Mouse (Mus musculus) intestine, embryonic 14.5 days (tissue): ENCODE results near the gene Prr14. TPM values are rescaled to one million over a fixed set of nuclear protein-coding genes. Genes with fewer than 3 reads are reported as not detected.
"Not testable (repeated sequence)": the region's sequence is repeated elsewhere in the genome, so short reads cannot be mapped to it uniquely, and the experiment has no call there.

Experiments used
- ATAC-seq: fragments of 200-750 bp; cut with Nextera tagmentation; replicated peaks from 2 replicates; pipeline ENCODE4 v1.8.0; 2017; ENCODE audit warnings: low read depth, moderate number of reproducible peaks, moderate TSS enrichment, moderate library complexity; ENCODE audit not compliant: low FRiP score, low TSS enrichment
- DNase-seq: peaks from one replicate; pipeline ENCODE4 v3.0.0-alpha.2; 2018; ENCODE audit warnings: low spot score
- H3K27ac ChIP-seq: fragments of 300-500 bp; sonication (generic); 2 replicates; pipeline ENCODE4 v1.5.1; 2014; ENCODE audit warnings: low read depth, mild to moderate bottlenecking, control low read depth
- H3K27me3 ChIP-seq: fragments of 300-500 bp; sonication (generic); replicated peaks from 2 replicates; pipeline ENCODE4 v1.6.1; 2014; ENCODE audit warnings: low read length, control low read depth; ENCODE audit not compliant: control insufficient read depth, insufficient read depth
- H3K36me3 ChIP-seq: fragments of 300-500 bp; sonication (generic); 2 replicates; pipeline ENCODE4 v1.6.1; 2014; ENCODE audit warnings: low read length, control low read depth; ENCODE audit not compliant: control insufficient read depth, insufficient read depth
- H3K4me1 ChIP-seq: fragments of 300-500 bp; sonication (generic); replicated peaks from 2 replicates; pipeline ENCODE4 v1.6.1; 2014; ENCODE audit warnings: low read length, control low read depth, mixed read lengths; ENCODE audit not compliant: control insufficient read depth, insufficient read depth
- H3K4me2 ChIP-seq: fragments of 300-500 bp; sonication (generic); 2 replicates; pipeline ENCODE4 v1.6.1; 2014; ENCODE audit warnings: low read length
- H3K4me3 ChIP-seq: fragments of 300-500 bp; sonication (generic); 2 replicates; pipeline ENCODE4 v1.5.1; 2014; ENCODE audit warnings: low read depth, low read length, control low read depth, mixed read lengths
- H3K9ac ChIP-seq: fragments of 300-500 bp; sonication (generic); 2 replicates; pipeline ENCODE4 v1.6.1; 2014; ENCODE audit warnings: mild to moderate bottlenecking, low read length
- H3K9me3 ChIP-seq: fragments of 300-500 bp; sonication (generic); 2 replicates; pipeline ENCODE4 v1.6.1; 2016; ENCODE audit warnings: low read length, control low read depth; ENCODE audit not compliant: control insufficient read depth
- WGBS: fragments of 180-500 bp; shearing (Covaris S2); extraction: QIAGEN DNeasy Blood & Tissue Kit; methylation state at CpG from one replicate; pipeline ENCODE4 v1.1.7; 2014; 5-methylcytosine and 5-hydroxymethylcytosine counted together
- polyA plus RNA-seq: library from polyadenylated mRNA; unstranded; fragments of >200 nt; fragmentation: Nextera tagmentation; extraction: Ambion mirVana; gene quantifications from 2 replicates; pipeline ENCODE4 v1.2.1, GENCODE M21; 2014

The Prr14 gene
- polyA plus RNA-seq, result 43.4 and 45.6 TPM in 2 replicates

DNA sequence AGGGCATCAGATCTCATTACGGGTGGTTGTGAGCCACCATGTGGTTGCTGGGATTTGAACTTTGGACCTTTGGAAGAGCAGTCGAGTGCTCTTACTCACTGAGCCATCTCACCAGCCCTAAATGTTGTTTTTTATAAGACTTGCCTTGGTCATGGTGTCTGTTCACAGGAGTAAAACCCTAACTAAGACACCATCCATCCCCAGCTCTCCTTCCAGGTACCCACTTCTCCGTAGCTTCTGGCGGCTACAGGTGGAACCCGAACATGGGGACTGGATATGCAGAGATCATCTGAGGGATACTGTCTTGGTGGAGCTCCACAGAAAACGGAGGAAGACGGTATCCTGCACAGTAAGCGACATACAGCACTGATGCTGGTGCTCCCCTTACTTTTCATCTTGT, at the start of gene Prr14:
Gene Prr14, plus strand, starts transcription at position 301 of the 400 bp plus-strand sequence.
- ATAC-seq, H3K4me3 ChIP-seq, H3K4me2 ChIP-seq, DNase-seq, H3K4me1 ChIP-seq, H3K27me3 ChIP-seq, H3K9me3 ChIP-seq, H3K27ac ChIP-seq, H3K9ac ChIP-seq: not testable (repeated sequence)
- peaks cover 59% of the 10 kb centered on the region for H3K36me3 ChIP-seq
- 96% methylated on average over 8 of the region's 8 CpGs for whole genome bisulfite sequencing

DNA sequence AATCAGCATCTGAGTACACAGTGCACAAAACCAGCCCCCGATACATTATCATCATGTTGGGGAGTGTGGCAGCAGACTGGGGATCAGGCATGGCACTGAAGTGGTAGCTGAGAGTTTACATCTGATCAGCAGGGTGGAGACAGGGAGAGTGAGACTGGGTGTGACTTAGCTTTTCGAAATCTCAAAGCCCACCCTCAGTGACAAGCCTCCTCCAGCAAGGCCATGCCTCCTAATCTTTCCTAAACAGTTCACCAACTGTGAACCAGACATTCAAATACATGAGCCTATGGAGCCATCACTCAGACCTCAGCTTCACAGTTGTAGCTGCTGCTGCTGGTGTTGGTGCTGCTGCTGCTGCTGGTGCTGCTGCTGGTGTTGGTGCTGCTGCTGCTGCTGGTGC, 48.0 kb upstream of the Prr14 start:
- no peak for ATAC-seq
- no peaks in the 10 kb centered on the region for H3K36me3 ChIP-seq
- H3K27me3 ChIP-seq, result no peaks in the 10 kb centered on the region
- H3K9ac ChIP-seq, result no peak overlapping the region
- no peaks in the 10 kb centered on the region for H3K9me3 ChIP-seq
- no peak for DNase-seq
- no peak overlapping the region for H3K4me3 ChIP-seq
- WGBS, result 79% methylated on average over 2 of the region's 2 CpGs
- no peaks in the 10 kb centered on the region; the same call in 1 of the 2 replicates for H3K4me1 ChIP-seq
- H3K27ac ChIP-seq, result no peak overlapping the region
- H3K4me2 ChIP-seq, result no peak overlapping the region

DNA sequence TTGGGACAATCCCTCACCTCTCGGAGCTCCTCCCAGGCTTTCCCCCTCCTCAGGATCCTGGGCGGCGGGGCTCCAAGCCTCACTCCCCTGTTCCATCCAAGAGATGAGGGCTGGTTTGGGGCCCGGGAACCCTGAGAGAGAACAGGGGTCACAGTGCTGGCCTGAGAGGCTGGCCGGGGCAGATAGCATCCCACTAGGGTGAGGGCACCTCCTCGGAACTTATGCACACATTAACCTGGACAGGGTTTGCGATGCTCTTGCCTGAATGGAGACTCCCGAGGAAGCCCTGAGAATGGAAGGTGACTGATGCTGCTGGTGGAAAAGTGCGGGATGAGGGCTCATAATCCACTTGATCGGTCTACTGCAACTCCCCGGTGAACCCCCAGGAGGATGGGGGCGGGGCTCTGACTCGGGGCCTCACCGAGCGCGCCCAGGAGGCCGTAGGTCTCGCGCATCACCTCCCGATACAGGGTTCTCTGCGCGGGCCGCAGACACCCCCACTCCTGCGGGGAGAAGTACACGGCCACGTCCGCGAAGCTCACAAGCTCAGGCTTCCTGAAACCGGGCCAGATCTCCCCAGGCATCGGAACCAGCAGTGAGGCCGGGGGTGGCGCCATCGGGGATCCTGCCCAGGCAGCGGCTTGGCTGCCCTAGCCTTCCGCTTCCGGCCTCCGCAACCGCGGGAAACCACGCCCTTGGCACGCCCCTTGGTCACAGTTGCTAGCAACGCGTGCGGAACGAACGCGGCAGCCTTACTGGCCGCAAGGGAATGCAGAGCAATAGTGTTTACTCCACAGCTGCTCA, 37.8 kb upstream of the Prr14 start, which contains the start of gene Zfp688:
Gene Zfp688, minus strand, starts transcription at position 681 of the 804 bp plus-strand sequence.
- H3K9me3 ChIP-seq, result no peaks in the 10 kb centered on the region
- under 1% methylated on average over 46 of the region's 48 CpGs for WGBS
- peaks cover 13% of the 10 kb centered on the region; the same call in 1 of the 2 replicates for H3K36me3 ChIP-seq
- peak within 1 kb of the TSS; percentile 93 for H3K4me2 ChIP-seq
- peak within 1 kb of the TSS; percentile 71 for H3K9ac ChIP-seq
- H3K27ac ChIP-seq, result no peak within 1 kb of the TSS
- ATAC-seq, result peak; percentile 95
- peak within 1 kb of the TSS; percentile 74 for H3K4me3 ChIP-seq
- peak; percentile 98 for DNase-seq
- peaks cover 9% of the 10 kb centered on the region; the same call in 1 of the 2 replicates for H3K27me3 ChIP-seq
- H3K4me1 ChIP-seq, result peaks cover 4% of the 10 kb centered on the region; the same call in 1 of the 2 replicates

DNA sequence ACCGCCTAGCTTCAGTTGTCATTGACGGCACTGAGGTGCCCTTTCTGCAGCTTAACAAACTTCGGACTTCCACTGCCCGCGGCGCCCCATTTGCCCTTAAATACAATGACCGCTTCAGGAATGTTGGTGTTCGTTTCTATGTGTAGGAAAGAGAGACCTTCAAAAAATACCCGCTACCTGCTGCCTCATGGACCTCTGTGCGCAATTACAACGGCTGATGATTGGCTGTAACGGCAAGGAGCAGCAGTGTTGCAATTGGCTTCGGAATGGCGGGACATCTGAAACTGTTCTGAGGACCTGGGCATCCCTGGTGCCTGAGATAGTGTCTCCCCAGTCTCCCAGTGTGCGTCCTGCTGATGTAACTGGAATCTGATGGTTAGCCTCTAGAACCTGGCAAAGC, 37.2 kb upstream of the Prr14 start:
- H3K9me3 ChIP-seq, result no peaks in the 10 kb centered on the region
- ATAC-seq (peak; percentile 41; the same call in 1 of the 2 replicates), DNase-seq (peak; percentile 55)
- H3K27me3 ChIP-seq, result peaks cover 9% of the 10 kb centered on the region; the same call in 1 of the 2 replicates
- WGBS, result 3% methylated on average over 15 of the region's 15 CpGs
- H3K4me3 ChIP-seq, result peak overlapping the region; percentile 74
- H3K4me2 ChIP-seq, result peak overlapping the region; percentile 93
- H3K27ac ChIP-seq, result no peak overlapping the region
- no peak overlapping the region for H3K9ac ChIP-seq
- H3K36me3 ChIP-seq, result peaks cover 13% of the 10 kb centered on the region; the same call in 1 of the 2 replicates
- H3K4me1 ChIP-seq, result peaks cover 4% of the 10 kb centered on the region; the same call in 1 of the 2 replicates

DNA sequence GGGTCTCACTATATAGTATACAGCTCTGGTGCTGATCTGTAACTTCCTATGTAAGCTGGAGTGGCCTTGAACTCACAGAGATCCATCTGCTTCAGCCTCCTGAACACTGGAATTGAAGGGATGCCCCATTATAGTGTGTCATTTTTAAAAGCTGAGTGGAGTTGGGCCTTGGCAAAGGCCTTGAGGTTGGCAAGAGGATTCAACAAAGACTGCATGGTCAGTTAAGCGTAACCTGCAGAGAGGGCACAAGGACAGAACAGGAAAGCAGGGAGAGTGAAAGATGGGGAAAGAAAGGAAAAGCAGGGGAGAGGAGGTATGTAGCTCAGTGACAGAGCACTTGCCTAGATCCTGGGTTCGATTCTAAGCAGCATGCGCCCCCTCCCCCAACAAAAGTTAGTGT, 34.1 kb upstream of the Prr14 start:
- Histone ChIP-seq H3K27me3 (peaks cover 9% of the 10 kb centered on the region; the same call in 1 of the 2 replicates), H3K36me3 (no peaks in the 10 kb centered on the region), H3K4me3 (no peak overlapping the region), H3K9me3 (no peaks in the 10 kb centered on the region), H3K4me1 (peaks cover 4% of the 10 kb centered on the region; the same call in 1 of the 2 replicates), H3K27ac (no peak overlapping the region), H3K9ac (no peak overlapping the region), H3K4me2 (no peak overlapping the region)
- DNase-seq (no peak), ATAC-seq (no peak)
- 83% methylated on average over 3 of the region's 3 CpGs for WGBS

DNA sequence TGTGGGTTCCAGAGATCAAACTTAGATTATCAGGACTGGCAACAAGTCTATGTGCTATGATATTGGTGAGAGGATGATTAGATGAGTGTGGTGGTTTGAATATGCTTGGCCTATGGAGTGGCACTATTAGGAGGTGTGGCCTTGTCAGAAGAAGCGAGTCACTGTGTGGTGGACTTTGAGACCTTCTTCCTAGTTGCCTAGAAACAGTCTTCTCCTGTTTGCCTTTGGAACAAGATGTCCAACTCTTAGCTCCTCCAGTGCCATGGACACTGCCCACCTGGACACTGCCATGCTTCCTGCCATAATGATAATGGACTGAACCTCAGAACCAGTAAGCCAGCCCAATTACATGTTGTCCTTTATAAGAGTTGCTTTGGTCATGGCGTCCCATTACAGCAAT, 33.5 kb upstream of the Prr14 start:
- Histone ChIP-seq H3K9ac (no peak overlapping the region), H3K27me3 (peaks cover 9% of the 10 kb centered on the region; the same call in 1 of the 2 replicates), H3K36me3 (no peaks in the 10 kb centered on the region), H3K4me3 (no peak overlapping the region), H3K27ac (no peak overlapping the region), H3K4me1 (peaks cover 4% of the 10 kb centered on the region; the same call in 1 of the 2 replicates), H3K4me2 (no peak overlapping the region), H3K9me3 (no peaks in the 10 kb centered on the region)
- ATAC-seq, result no peak
- no peak for DNase-seq
- 71% methylated on average over 2 of the region's 2 CpGs for WGBS

DNA sequence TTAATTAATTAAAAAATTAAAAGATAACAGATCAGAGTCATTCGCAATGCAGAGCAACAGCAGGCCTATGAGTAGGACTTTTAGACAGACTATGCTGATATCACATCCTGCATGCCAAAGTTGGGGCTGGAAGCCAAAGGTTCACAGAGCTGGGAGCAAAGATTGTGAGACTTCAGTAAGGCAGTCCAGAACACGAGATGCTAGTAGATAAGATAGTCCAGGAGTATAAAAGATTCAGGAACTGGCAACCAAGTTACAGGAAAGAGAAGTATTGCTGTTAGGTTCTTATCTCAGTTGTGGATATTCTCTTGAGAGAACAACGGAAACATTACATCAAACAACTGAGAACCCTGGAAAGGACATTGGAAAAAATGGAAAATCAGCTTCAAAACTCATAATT, 33.1 kb upstream of the Prr14 start:
- 73% methylated on average over 3 of the region's 3 CpGs for WGBS
- no peaks in the 10 kb centered on the region for H3K9me3 ChIP-seq

DNA sequence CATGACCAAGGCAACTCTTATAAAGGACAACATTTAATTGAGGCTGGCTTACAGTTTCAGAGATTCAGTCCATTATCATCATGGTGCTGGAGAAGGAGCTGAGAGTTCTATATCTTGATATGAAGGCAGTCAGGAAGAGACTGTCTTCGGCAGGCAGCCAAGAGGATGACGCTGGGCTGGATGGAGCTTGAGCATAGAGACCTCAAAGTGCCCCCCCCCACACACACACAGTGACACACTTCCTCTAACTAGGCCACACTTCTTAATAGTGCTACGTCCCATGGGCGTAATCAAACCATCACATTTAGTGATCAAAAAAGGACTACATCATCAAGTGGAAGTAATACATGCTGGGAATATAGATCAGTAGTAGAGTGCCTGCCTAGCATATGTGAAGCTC, 24.2 kb upstream of the Prr14 start:
- Histone ChIP-seq H3K27ac (no peak overlapping the region), H3K9me3 (no peaks in the 10 kb centered on the region), H3K4me1 (no peaks in the 10 kb centered on the region), H3K36me3 (no peaks in the 10 kb centered on the region), H3K4me3 (no peak overlapping the region), H3K27me3 (no peaks in the 10 kb centered on the region), H3K9ac (no peak overlapping the region), H3K4me2 (no peak overlapping the region)
- DNase-seq (no peak), ATAC-seq (no peak)
- 94% methylated on average over 4 of the region's 4 CpGs for WGBS

More for the DNA sequence above, 33.1 kb upstream of the Prr14 start:
- H3K4me3 ChIP-seq, result no peak overlapping the region
- H3K27ac ChIP-seq, result no peak overlapping the region
- peaks cover 9% of the 10 kb centered on the region; the same call in 1 of the 2 replicates for H3K27me3 ChIP-seq
- no peaks in the 10 kb centered on the region; the same call in 1 of the 2 replicates for H3K4me1 ChIP-seq
- no peak overlapping the region for H3K9ac ChIP-seq
- no peak overlapping the region for H3K4me2 ChIP-seq
- ATAC-seq (no peak), DNase-seq (no peak)
- no peaks in the 10 kb centered on the region for H3K36me3 ChIP-seq
